Mouse (Mus musculus): ENCODE measurements around the gene Emc9. TPM values are rescaled to one million over a fixed set of nuclear protein-coding genes. Genes with fewer than 3 reads are reported as not detected.

The Emc9 gene
- polyA plus RNA-seq, 1 experiment, result 5.8 TPM

- Histone ChIP-seq H3K36me3 (ENCODE audit: control insufficient read depth, insufficient read depth, low read length) (no peaks in the 10 kb centered on the region; the same call in 1 of the 2 replicates), H3K4me1 (ENCODE audit: control insufficient read depth, insufficient read depth, low read length) (no peaks in the 10 kb centered on the region), H3K27ac (ENCODE audit: control insufficient read depth, insufficient read depth, low read depth, low read length) (no peak overlapping the region), H3K4me3 (ENCODE audit: control insufficient read depth, low read depth, low read length) (no peak overlapping the region), H3K27me3 (ENCODE audit: control insufficient read depth, insufficient read depth, low read length) (no peaks in the 10 kb centered on the region)
- TF ChIP-seq POLR2A (IDR thresholded peaks at IDR 0.05; ENCODE audit: control insufficient read depth, low read depth, low read length) (no peak), CTCF (IDR thresholded peaks at IDR 0.05; ENCODE audit: control insufficient read depth, insufficient read depth, insufficient replicate concordance, low read depth, low read length) (no peak)
Observed at GRCm38 (mm10) chr14:55551347-55551746, 33.8 kb downstream of the Emc9 start.

- no peaks in the 10 kb centered on the region; the same call in 1 of the 2 replicates for H3K36me3 ChIP-seq (ENCODE audit: control insufficient read depth, insufficient read depth, low read length)
- H3K4me1 ChIP-seq (ENCODE audit: control insufficient read depth, insufficient read depth, low read length), result no peaks in the 10 kb centered on the region
- H3K4me3 ChIP-seq (ENCODE audit: control insufficient read depth, low read depth, low read length), result no peak overlapping the region
- no peak overlapping the region for H3K27ac ChIP-seq (ENCODE audit: control insufficient read depth, insufficient read depth, low read depth, low read length)
- H3K27me3 ChIP-seq (ENCODE audit: control insufficient read depth, insufficient read depth, low read length), result no peaks in the 10 kb centered on the region
- TF ChIP-seq CTCF (IDR thresholded peaks at IDR 0.05; ENCODE audit: control insufficient read depth, insufficient read depth, insufficient replicate concordance, low read depth, low read length), result no peak
- no peak for TF ChIP-seq POLR2A (IDR thresholded peaks at IDR 0.05; ENCODE audit: control insufficient read depth, low read depth, low read length)
Observed at GRCm38 (mm10) chr14:55550191-55550590, 34.9 kb downstream of the Emc9 start.

- H3K4me1 ChIP-seq (ENCODE audit: control insufficient read depth, insufficient read depth, low read length), result peaks cover 4% of the 10 kb centered on the region
- H3K27me3 ChIP-seq (ENCODE audit: control insufficient read depth, insufficient read depth, low read length), result no peaks in the 10 kb centered on the region
- H3K4me3 ChIP-seq (ENCODE audit: control insufficient read depth, low read depth, low read length), result no peak overlapping the region
- no peak overlapping the region for H3K27ac ChIP-seq (ENCODE audit: control insufficient read depth, insufficient read depth, low read depth, low read length)
- H3K36me3 ChIP-seq (ENCODE audit: control insufficient read depth, insufficient read depth, low read length), result no peaks in the 10 kb centered on the region; the same call in 1 of the 2 replicates
- TF ChIP-seq CTCF (IDR thresholded peaks at IDR 0.05; ENCODE audit: control insufficient read depth, insufficient read depth, insufficient replicate concordance, low read depth, low read length), result no peak
- TF ChIP-seq POLR2A (IDR thresholded peaks at IDR 0.05; ENCODE audit: control insufficient read depth, low read depth, low read length), result no peak
Observed at GRCm38 (mm10) chr14:55544334-55544733, 40.8 kb downstream of the Emc9 start.

GRCm38 (mm10) chr14:55542268-55542667 lies 42.8 kb downstream of the Emc9 start:
- Histone ChIP-seq H3K4me3 (ENCODE audit: control insufficient read depth, low read depth, low read length) (no peak overlapping the region), H3K4me1 (ENCODE audit: control insufficient read depth, insufficient read depth, low read length) (peaks cover 4% of the 10 kb centered on the region), H3K27me3 (ENCODE audit: control insufficient read depth, insufficient read depth, low read length) (no peaks in the 10 kb centered on the region), H3K27ac (ENCODE audit: control insufficient read depth, insufficient read depth, low read depth, low read length) (no peak overlapping the region), H3K36me3 (ENCODE audit: control insufficient read depth, insufficient read depth, low read length) (no peaks in the 10 kb centered on the region)
- no peak for TF ChIP-seq POLR2A (IDR thresholded peaks at IDR 0.05; ENCODE audit: control insufficient read depth, low read depth, low read length)
- no peak for TF ChIP-seq CTCF (IDR thresholded peaks at IDR 0.05; ENCODE audit: control insufficient read depth, insufficient read depth, insufficient replicate concordance, low read depth, low read length)

GRCm38 (mm10) chr14:55540787-55541321 lies 44.2 kb downstream of the Emc9 start:
- no peak overlapping the region for H3K27ac ChIP-seq (ENCODE audit: control insufficient read depth, insufficient read depth, low read depth, low read length)
- peak overlapping the region; percentile 66 for H3K4me3 ChIP-seq (ENCODE audit: control insufficient read depth, low read depth, low read length)
- no peaks in the 10 kb centered on the region for H3K36me3 ChIP-seq (ENCODE audit: control insufficient read depth, insufficient read depth, low read length)
- TF ChIP-seq POLR2A (IDR thresholded peaks at IDR 0.05; ENCODE audit: control insufficient read depth, low read depth, low read length), result no peak
- TF ChIP-seq CTCF (IDR thresholded peaks at IDR 0.05; ENCODE audit: control insufficient read depth, insufficient read depth, insufficient replicate concordance, low read depth, low read length), result no peak
- H3K4me1 ChIP-seq (ENCODE audit: control insufficient read depth, insufficient read depth, low read length), result peaks cover 4% of the 10 kb centered on the region
- H3K27me3 ChIP-seq (ENCODE audit: control insufficient read depth, insufficient read depth, low read length), result no peaks in the 10 kb centered on the region

- TF ChIP-seq CTCF (IDR thresholded peaks at IDR 0.05; ENCODE audit: control insufficient read depth, insufficient read depth, insufficient replicate concordance, low read depth, low read length) (no peak), POLR2A (IDR thresholded peaks at IDR 0.05; ENCODE audit: control insufficient read depth, low read depth, low read length) (no peak)
- no peak within 1 kb of the TSS for H3K27ac ChIP-seq (ENCODE audit: control insufficient read depth, insufficient read depth, low read depth, low read length)
- no peaks in the 10 kb centered on the region for H3K27me3 ChIP-seq (ENCODE audit: control insufficient read depth, insufficient read depth, low read length)
- no peaks in the 10 kb centered on the region for H3K36me3 ChIP-seq (ENCODE audit: control insufficient read depth, insufficient read depth, low read length)
- peak within 1 kb of the TSS; percentile 66 for H3K4me3 ChIP-seq (ENCODE audit: control insufficient read depth, low read depth, low read length)
- peaks cover 4% of the 10 kb centered on the region for H3K4me1 ChIP-seq (ENCODE audit: control insufficient read depth, insufficient read depth, low read length)
Observed at GRCm38 (mm10) chr14:55540067-55540786, 44.9 kb downstream of the Emc9 start, which contains the start of gene Pck2. Gene Pck2, plus strand, starts transcription at chr14:55540266.

- TF ChIP-seq CTCF (IDR thresholded peaks at IDR 0.05; ENCODE audit: control insufficient read depth, insufficient read depth, insufficient replicate concordance, low read depth, low read length) (peak; percentile 53; the same call in 1 of the 2 replicates), POLR2A (IDR thresholded peaks at IDR 0.05; ENCODE audit: control insufficient read depth, low read depth, low read length) (no peak)
- Histone ChIP-seq H3K36me3 (ENCODE audit: control insufficient read depth, insufficient read depth, low read length) (no peaks in the 10 kb centered on the region), H3K4me3 (ENCODE audit: control insufficient read depth, low read depth, low read length) (no peak overlapping the region), H3K4me1 (ENCODE audit: control insufficient read depth, insufficient read depth, low read length) (peaks cover 4% of the 10 kb centered on the region), H3K27me3 (ENCODE audit: control insufficient read depth, insufficient read depth, low read length) (no peaks in the 10 kb centered on the region), H3K27ac (ENCODE audit: control insufficient read depth, insufficient read depth, low read depth, low read length) (no peak overlapping the region)
Observed at GRCm38 (mm10) chr14:55536116-55536745, 48.9 kb downstream of the Emc9 start.

Other genes starting within 250 kb of the Emc9 start
- gene Dhrs4, start 106.5 kb downstream of the Emc9 start, polyA plus RNA-seq (2012; rRNA removed), result 27.2 and 28.8 TPM in 2 replicates
- 1.8 and 1.9 TPM in 2 replicates for gene Carmil3, start 94.7 kb downstream of the Emc9 start, polyA plus RNA-seq (2012; rRNA removed)
- 0.06 and 0.29 TPM in 2 replicates for gene Cpne6, start 74.9 kb downstream of the Emc9 start, polyA plus RNA-seq (2012; rRNA removed)
- gene Nrl, start 60.3 kb downstream of the Emc9 start, polyA plus RNA-seq (2012; rRNA removed), result 0.20 and 0.37 TPM in 2 replicates
- gene Pck2, start 45.0 kb downstream of the Emc9 start, polyA plus RNA-seq (2012; rRNA removed), result 2.8 and 5.7 TPM in 2 replicates
- gene Dcaf11, start 25.3 kb downstream of the Emc9 start, polyA plus RNA-seq (2012; rRNA removed), result 54.5 and 60.7 TPM in 2 replicates
- gene A730061H03Rik, start 24.9 kb downstream of the Emc9 start, polyA plus RNA-seq (2012; rRNA removed), result 2.1 and 2.3 TPM in 2 replicates
- gene Fitm1, start 9.7 kb downstream of the Emc9 start, polyA plus RNA-seq (2012; rRNA removed), result 40.2 and 52.7 TPM in 2 replicates
- gene Psme1, start 7.2 kb downstream of the Emc9 start, polyA plus RNA-seq (2012; rRNA removed), result 7.6 and 8.4 TPM in 2 replicates
- 10.2 and 14.9 TPM in 2 replicates for gene Psme2, start 5.8 kb upstream of the Emc9 start, polyA plus RNA-seq (2012; rRNA removed)
- gene Rnf31, start 6.4 kb upstream of the Emc9 start, polyA plus RNA-seq (2012; rRNA removed), result 7.8 and 8.9 TPM in 2 replicates
- gene Irf9, start 18.3 kb upstream of the Emc9 start, polyA plus RNA-seq (2012; rRNA removed), result 4.1 and 4.4 TPM in 2 replicates
- 65.8 and 78.1 TPM in 2 replicates for gene Rec8, start 32.7 kb upstream of the Emc9 start, polyA plus RNA-seq (2012; rRNA removed)
- 519 and 558 TPM in 2 replicates for gene Ipo4, start 50.7 kb upstream of the Emc9 start, polyA plus RNA-seq (2012; rRNA removed)
- gene Gm49378, start 52.6 kb upstream of the Emc9 start, polyA plus RNA-seq (2012; rRNA removed), result 1.9 and 2.1 TPM in 2 replicates
- 18.2 and 21.3 TPM in 2 replicates for gene Tm9sf1, start 58.5 kb upstream of the Emc9 start, polyA plus RNA-seq (2012; rRNA removed)
- 197 and 200 TPM in 2 replicates for gene Tssk4, start 64.9 kb upstream of the Emc9 start, polyA plus RNA-seq (2012; rRNA removed)
- gene Mdp1, start 75.2 kb upstream of the Emc9 start, polyA plus RNA-seq (2012; rRNA removed), result 4.1 TPM in 2 replicates
- gene Gmpr2, start 86.6 kb upstream of the Emc9 start, polyA plus RNA-seq (2012; rRNA removed), result 29.6 and 35.9 TPM in 2 replicates
- 196 and 222 TPM in 2 replicates for gene Nedd8, start 86.8 kb upstream of the Emc9 start, polyA plus RNA-seq (2012; rRNA removed)
- gene Tinf2, start 96.5 kb upstream of the Emc9 start, polyA plus RNA-seq (2012; rRNA removed), result 26.8 and 30.0 TPM in 2 replicates
- 0.27 and 0.65 TPM in 2 replicates for gene Tgm1, start 128.6 kb upstream of the Emc9 start, polyA plus RNA-seq (2012; rRNA removed)
- gene Rabggta, start 137.0 kb upstream of the Emc9 start, polyA plus RNA-seq (2012; rRNA removed), result 40.9 and 41.4 TPM in 2 replicates
- gene Dhrs1, start 160.4 kb upstream of the Emc9 start, polyA plus RNA-seq (2012; rRNA removed), result 322 and 330 TPM in 2 replicates
- 142 and 144 TPM in 2 replicates for gene Nop9, start 160.4 kb upstream of the Emc9 start, polyA plus RNA-seq (2012; rRNA removed)
- 0.13 TPM in 1 of 2 replicates, not detected in the other for gene Cideb, start 173.2 kb upstream of the Emc9 start, polyA plus RNA-seq (2012; rRNA removed)
- 0.07 and 0.11 TPM in 2 replicates for gene Ltb4r2, start 176.1 kb upstream of the Emc9 start, polyA plus RNA-seq (2012; rRNA removed)
- gene Ltb4r1, start 180.7 kb upstream of the Emc9 start, polyA plus RNA-seq (2012; rRNA removed), result 0.11 and 0.20 TPM in 2 replicates
- gene Adcy4, start 198.8 kb upstream of the Emc9 start, polyA plus RNA-seq (2012; rRNA removed), result 0.38 and 0.82 TPM in 2 replicates
- gene Ripk3, start 203.6 kb upstream of the Emc9 start, polyA plus RNA-seq (2012; rRNA removed), result 4.1 and 4.8 TPM in 2 replicates
- gene Nfatc4, start 237.8 kb upstream of the Emc9 start, polyA plus RNA-seq (2012; rRNA removed), result 0.58 and 0.83 TPM in 2 replicates

Data from testis, adult 2 months (tissue).